Mouse (Mus musculus) testis, adult 2 months (tissue): Measurements from ENCODE around the gene Rom1.

ENCODE experiments used
- CTCF ChIP-seq: fragments of 200-500 bp; IDR thresholded peaks from 2 replicates; pipeline ENCODE4 v1.5.1; 2012; ENCODE audit warnings: low read depth, mild to moderate bottlenecking, inconsistent platforms, low read length, moderate library complexity; ENCODE audit not compliant: control insufficient read depth, insufficient read depth, insufficient replicate concordance
- POLR2A ChIP-seq: fragments of 200-500 bp; IDR thresholded peaks from 2 replicates; pipeline ENCODE4 v1.6.1; 2012; ENCODE audit warnings: low read depth, mild to moderate bottlenecking, inconsistent platforms, low read length, moderate library complexity; ENCODE audit not compliant: control insufficient read depth

GRCm38 (mm10) chr19:8943047-8943446 is 13.9 kb upstream of the Rom1 start:
- no peak for TF ChIP-seq POLR2A
- TF ChIP-seq CTCF, result no peak
